Mouse (Mus musculus): ENCODE measurements around the gene Qrfp. TPM values are rescaled to one million over a fixed set of nuclear protein-coding genes. Genes with fewer than 3 reads are reported as not detected.

The Qrfp gene
- polyA plus RNA-seq, 2 experiments = not detected

GRCm38 (mm10) chr2:31757472-31757871 lies 52.9 kb downstream of the Qrfp start:
- ATAC-seq (ENCODE audit: insufficient read depth) = no peak
- Histone ChIP-seq H3K4me2 (ENCODE audit: low read depth) (no peak overlapping the region), H3K27me3 (ENCODE audit: control insufficient read depth, insufficient read depth, low read length) (no peaks in the 10 kb centered on the region), H3K27ac (no peak overlapping the region), H3K9me3 (ENCODE audit: control insufficient read depth, low read length) (no peaks in the 10 kb centered on the region), H3K4me3 (ENCODE audit: insufficient read depth in 1 of 2, low read depth in 2 of 2, low read length in 2 of 2) (no peak overlapping the region), H3K9ac (replicated peaks) (no peak overlapping the region), H3K36me3 (replicated peaks; ENCODE audit: control insufficient read depth, insufficient read depth, low read depth) (no peaks in the 10 kb centered on the region), H3K4me1 (replicated peaks; ENCODE audit: control insufficient read depth in 2 of 2, insufficient read depth in 2 of 2, low read length in 1 of 2) (peaks cover 10 to 23% of the 10 kb centered on the region in 2 experiments; a peak in 3 of 4 replicates)
- TF ChIP-seq EP300 (IDR thresholded peaks at IDR 0.05; ENCODE audit: low read depth) (no peak), CTCF (IDR thresholded peaks at IDR 0.05; ENCODE audit: low read depth) (no peak)
- DNase-seq (ENCODE audit: low read depth in 3 of 3, low spot score in 3 of 3) = no peak

Other genes with a start within 250 kb of the Qrfp start
- 11.6 and 14.0 TPM in 2 replicates for gene Fubp3, start 237.9 kb downstream of the Qrfp start, polyA plus RNA-seq (2012; rRNA removed)
- gene Fubp3, start 237.9 kb downstream of the Qrfp start, polyA plus RNA-seq (2014; fragmentation: Nextera tagmentation; extraction: Ambion mirVana) = 19.0 and 22.1 TPM in 2 replicates
- not detected in 2 replicates for gene Prdm12, start 170.5 kb downstream of the Qrfp start, polyA plus RNA-seq (2012; rRNA removed)
- gene Prdm12, start 170.5 kb downstream of the Qrfp start, polyA plus RNA-seq (2014; fragmentation: Nextera tagmentation; extraction: Ambion mirVana) = not detected in 2 replicates
- 17.5 and 25.3 TPM in 2 replicates for gene Exosc2, start 139.9 kb downstream of the Qrfp start, polyA plus RNA-seq (2012; rRNA removed)
- 26.9 and 27.2 TPM in 2 replicates for gene Exosc2, start 139.9 kb downstream of the Qrfp start, polyA plus RNA-seq (2014; fragmentation: Nextera tagmentation; extraction: Ambion mirVana)
- gene Abl1, start 122.2 kb downstream of the Qrfp start, polyA plus RNA-seq (2012; rRNA removed) = 9.6 and 10.0 TPM in 2 replicates
- 4.8 and 6.9 TPM in 2 replicates for gene Abl1, start 122.2 kb downstream of the Qrfp start, polyA plus RNA-seq (2014; fragmentation: Nextera tagmentation; extraction: Ambion mirVana)
- 0.01 TPM in 2 replicates for gene Fibcd1, start 35.4 kb upstream of the Qrfp start, polyA plus RNA-seq (2012; rRNA removed)
- not detected in 2 replicates for gene Fibcd1, start 35.4 kb upstream of the Qrfp start, polyA plus RNA-seq (2014; fragmentation: Nextera tagmentation; extraction: Ambion mirVana)
- gene Lamc3, start 76.7 kb upstream of the Qrfp start, polyA plus RNA-seq (2012; rRNA removed) = 0.02 and 0.03 TPM in 2 replicates
- gene Lamc3, start 76.7 kb upstream of the Qrfp start, polyA plus RNA-seq (2014; fragmentation: Nextera tagmentation; extraction: Ambion mirVana) = not detected in 2 replicates
- 1.1 and 1.3 TPM in 2 replicates for gene Aif1l, start 139.6 kb upstream of the Qrfp start, polyA plus RNA-seq (2012; rRNA removed)
- 1.5 and 2.2 TPM in 2 replicates for gene Aif1l, start 139.6 kb upstream of the Qrfp start, polyA plus RNA-seq (2014; fragmentation: Nextera tagmentation; extraction: Ambion mirVana)
- 12.4 and 13.5 TPM in 2 replicates for gene Nup214, start 163.9 kb upstream of the Qrfp start, polyA plus RNA-seq (2012; rRNA removed)
- gene Nup214, start 163.9 kb upstream of the Qrfp start, polyA plus RNA-seq (2014; fragmentation: Nextera tagmentation; extraction: Ambion mirVana) = 33.6 and 40.4 TPM in 2 replicates

Data from liver, embryonic 14.5 days (tissue).